Mouse (Mus musculus): ENCODE results near the gene Fxyd2.

Fxyd2 gene

DNA sequence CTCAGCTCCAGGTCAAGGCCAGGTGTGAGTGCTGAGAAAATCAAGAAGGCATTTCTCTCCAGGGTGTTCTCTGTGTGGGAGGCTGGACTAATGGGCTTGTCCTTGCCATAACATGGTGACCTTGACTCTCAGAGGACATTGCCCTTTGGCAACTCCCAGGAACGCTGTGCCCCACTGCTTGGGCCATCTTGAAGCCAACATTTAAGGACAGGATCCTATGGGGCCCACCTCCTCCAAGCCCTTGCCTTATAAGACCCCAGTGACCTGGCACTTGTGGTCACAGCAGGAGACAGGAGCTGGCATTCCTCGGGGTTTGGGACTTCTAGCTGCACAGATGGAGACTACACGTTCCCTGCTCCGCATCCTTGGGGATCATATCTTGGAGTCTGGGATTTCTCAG is at the start of gene Fxyd2:
TSS of gene Fxyd2 (plus strand) at position 236 of the 400 bp plus-strand sequence.
- no peak for DNase-seq (ENCODE audit: low spot score in 2 of 2)

DNA sequence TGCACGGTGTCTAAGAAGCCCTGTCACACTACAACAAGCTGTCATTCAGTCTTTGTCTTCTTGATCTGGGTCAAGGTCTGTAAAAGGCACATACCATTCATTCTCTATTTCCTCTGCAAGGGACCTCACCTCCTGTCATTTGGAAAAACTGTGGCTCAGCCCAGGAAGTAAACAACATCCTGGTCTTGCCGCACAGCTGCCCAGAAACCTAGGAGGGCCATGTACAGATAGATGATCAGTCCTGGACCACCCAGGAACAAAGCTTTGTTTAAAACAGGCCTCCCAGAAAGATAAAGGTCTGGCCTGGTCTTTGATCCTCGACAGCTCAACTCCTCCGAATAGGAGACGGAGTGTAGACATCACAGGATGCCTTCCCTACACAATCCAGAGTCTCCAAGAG is 49.6 kb upstream of the Fxyd2 start:
- DNase-seq (ENCODE audit: low spot score in 2 of 2) = no peak

DNA sequence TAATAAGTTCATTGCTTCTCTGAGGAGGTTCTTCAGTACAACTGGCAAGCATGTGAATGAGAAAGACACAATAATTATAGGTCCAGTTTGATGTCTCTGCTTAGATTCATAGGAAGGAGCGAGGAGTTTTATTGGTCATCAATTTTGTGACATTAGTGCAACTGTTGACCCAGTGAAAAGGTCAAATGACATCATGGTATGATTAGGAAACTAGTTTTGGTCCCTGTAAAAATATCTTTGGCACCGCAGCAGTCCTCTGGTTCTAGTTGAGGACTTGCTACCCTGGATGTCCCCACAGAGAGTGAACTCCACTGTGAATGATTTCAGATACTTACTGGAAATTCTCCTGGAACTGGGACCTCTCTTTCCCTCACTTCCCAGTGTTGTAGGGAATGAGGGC is 44.3 kb upstream of the Fxyd2 start:
- no peak for DNase-seq (ENCODE audit: low spot score in 2 of 2)

DNA sequence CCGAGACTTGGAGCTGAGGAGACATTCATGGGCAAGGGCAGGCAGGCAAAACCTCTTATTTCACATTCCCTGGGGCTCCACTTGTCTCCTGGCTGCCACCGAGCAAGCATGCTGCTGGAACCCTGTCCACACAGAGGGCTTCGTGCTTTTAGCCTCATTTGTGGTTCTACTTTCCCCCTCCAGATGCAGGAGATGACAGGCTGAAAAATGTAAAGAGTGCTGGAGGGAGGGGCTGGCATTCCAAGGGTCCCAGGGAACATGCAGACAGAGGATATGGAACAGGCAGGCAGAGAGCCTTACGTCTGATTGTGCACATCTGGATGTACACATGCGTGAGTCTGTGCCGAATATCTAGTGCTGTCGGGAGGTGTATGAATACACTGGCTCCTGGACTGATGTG is 41.1 kb upstream of the Fxyd2 start:
- no peak for DNase-seq (ENCODE audit: low spot score in 2 of 2)

DNA sequence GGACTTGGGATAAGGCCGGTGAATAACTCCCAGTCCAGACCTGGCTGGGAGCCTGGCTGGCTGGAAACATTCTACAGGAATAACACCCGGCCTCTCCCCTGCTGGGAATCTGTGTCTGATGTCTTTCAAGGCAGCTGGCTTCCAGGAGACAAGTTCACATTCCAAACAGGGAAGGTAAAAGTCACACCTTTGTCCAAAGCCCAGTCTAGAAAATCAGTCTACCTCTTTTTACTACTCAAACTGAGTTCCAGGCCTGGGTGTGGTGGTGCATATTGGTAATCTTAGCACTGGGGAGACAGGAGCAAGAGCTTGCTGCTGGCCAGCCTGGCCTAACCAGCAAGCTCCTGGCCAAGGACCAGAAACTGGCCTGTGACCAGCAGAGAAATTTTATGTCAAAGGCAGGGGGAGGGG is 37.4 kb upstream of the Fxyd2 start:
- DNase-seq (ENCODE audit: low spot score in 2 of 2) = peak; percentile 27 to 64

DNA sequence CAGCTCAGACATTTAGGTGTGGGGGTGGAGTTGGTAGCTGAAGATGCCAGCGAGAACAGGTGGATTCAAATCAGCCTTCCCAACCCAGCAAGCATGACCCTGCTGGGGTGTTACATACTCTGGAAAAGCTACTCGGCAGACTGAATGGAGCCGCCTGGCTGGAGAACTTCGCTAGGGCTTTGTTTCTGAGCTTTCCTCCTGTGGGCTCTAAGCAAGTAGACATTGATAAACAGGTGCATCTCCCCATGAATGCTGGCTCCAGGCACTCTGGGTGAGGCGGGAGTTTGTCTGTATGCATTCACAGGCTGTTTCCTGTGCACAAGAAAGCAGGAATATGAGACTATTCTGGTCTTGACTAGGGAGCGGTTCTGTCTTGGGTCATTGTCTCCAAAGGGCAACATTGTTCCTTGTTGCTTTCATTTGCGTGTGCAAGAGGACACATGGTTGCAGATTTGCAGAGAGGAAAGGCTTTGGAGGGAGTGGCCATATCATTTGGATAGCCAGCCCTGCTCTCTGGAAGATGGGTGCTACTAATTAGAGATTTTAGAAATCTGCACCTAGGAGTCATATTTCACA is 35.7 kb upstream of the Fxyd2 start:
- DNase-seq (ENCODE audit: low spot score in 2 of 2) = no peak

DNA sequence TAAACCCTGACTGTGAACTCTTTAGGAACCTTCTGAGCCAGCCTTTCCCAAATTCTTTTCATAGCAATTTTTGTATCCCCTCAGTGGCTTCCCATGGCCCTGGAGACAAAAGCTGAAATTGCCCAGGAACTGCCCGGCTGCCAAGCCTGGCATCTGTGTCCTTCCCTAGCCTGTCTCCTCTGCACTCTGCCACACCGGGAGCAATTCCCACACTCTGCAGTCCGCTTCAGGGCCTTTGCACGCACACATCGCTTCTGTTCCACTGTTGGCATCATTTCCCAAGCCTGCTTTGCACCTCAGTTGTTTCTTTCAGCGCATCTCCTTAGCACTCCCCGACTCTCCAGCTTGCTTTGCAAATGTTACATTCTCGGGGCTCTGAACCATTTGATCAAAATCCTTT is 31.8 kb upstream of the Fxyd2 start:
- DNase-seq (ENCODE audit: low spot score in 2 of 2) = no peak

DNA sequence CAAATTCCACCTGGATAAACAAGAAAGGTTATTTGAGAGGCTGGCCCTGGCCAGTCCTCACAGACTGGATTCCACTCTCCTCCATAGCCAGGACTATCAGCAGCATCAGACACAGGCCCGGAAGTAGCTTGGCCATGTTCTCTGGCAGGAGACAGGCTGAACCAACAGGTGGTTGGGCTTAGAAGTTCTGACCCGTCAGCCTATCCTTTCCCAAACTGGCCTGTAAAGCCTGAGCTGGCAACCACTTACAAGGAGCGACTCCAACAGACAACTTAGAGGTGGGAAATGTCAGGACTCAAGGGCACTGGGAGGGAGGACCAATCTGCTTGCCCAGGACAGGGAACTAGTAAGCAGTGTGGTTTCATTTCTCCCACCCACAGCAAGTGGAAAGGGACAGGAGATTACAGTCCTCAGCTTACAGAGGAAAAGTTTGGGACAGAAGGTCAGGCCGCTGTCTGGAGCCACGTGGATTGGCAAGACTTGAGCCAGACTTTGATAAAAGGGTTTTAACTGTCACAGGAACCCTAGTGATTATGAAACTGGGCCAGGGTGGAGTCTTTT is 31.0 kb upstream of the Fxyd2 start:
- DNase-seq (ENCODE audit: low spot score in 2 of 2) = peak; percentile 66 to 69

DNA sequence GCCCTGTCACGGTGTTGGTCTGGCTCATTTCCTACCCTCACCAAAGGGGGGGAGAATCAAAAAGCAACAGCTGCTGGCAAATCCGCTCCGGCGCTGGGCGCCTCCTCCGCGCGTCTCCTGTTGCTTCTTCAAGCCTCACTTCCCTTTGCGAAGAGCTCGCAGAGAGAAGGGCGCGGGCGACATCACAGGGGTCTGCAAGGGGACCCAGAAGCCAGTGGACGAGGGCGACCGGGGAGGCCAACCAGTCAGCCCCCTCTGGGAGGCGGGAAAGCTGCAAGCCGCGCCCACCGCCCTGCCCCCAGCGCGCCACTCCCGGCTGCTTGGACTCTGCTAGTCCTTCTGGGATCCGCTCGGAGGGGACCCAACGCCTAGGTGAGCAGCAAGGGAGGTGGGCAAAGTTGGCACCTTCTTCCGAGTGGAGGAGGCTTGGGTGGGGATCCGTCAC is 29.3 kb upstream of the Fxyd2 start, which contains the start of gene Fxyd6:
TSS of gene Fxyd6 (plus strand) at position 69 of the 445 bp plus-strand sequence.
- peak; percentile 59 to 61 for DNase-seq (ENCODE audit: low spot score in 2 of 2)

DNA sequence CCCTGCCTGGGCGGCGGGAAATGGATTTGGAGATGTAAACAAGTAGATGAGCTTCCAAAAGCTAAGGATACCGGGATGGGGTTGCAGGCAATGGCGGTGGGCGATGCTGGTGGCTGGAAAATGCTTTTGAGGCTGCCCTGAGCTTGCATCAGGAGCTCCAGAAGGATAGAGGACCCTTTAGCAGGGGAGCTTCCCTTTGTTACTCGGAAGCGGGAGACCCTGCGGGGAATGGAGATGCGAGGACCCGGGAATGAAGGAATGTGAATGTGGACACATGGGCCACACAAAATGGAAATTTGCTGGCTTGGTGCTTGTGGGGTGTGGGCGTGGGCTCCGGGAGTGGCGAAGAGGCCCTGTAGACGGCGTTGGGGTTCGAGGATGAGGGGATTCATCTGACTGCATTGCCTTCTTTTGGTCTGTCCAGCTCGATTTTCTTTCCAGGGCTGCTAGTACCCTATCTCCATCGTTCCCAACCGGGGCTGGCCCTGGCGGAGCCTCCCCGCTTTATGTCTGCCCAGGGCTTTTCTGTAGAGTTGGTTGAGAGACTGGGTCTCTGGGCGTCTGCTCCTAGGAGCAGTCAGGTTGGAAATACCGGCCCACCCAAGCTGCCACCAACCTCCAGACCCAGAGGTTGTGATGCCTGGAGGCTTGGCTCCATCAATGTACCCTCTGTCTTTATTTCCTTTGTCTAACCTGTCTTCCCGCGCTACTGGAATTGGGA is 28.7 kb upstream of the Fxyd2 start:
- DNase-seq (ENCODE audit: low spot score in 2 of 2) = no peak

DNA sequence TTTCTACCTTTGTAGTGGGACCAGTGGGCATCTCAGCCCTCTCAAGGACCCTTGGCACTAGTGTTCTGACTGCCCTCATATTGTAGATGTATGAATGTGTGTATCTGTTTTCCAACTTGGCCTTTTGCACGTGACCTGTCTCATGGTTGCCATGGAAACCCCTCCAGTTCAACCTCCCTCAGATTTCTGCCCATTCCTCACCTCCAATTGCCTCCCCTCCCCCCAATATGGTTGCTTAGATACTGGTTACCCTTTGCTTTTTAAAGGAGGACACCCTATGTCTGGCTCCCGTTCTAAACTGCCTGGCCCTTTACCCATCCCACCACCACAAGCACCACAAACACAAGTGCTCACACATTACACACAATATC is 28.1 kb upstream of the Fxyd2 start:
- DNase-seq (ENCODE audit: low spot score in 2 of 2) = no peak

DNA sequence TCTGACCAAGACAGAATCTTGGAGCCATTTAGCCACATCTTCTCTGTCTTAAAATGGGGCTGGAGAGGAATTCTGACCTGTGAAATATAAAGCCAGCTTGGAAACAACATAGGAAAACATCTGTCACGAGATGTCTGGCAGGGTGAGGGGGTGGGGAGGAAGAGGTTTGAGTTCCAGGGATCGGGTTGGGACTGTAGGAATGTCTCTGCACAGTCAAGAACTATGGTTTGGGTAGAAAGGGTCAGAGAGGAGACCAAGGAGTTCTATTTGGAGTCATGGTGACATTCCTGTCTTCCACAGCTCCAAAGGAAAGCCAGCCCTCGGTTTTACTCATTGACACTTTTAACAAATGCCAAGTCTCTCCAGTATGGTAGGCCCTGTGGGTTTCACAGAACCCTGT is 25.6 kb upstream of the Fxyd2 start:
- no peak for DNase-seq (ENCODE audit: low spot score in 2 of 2)

DNA sequence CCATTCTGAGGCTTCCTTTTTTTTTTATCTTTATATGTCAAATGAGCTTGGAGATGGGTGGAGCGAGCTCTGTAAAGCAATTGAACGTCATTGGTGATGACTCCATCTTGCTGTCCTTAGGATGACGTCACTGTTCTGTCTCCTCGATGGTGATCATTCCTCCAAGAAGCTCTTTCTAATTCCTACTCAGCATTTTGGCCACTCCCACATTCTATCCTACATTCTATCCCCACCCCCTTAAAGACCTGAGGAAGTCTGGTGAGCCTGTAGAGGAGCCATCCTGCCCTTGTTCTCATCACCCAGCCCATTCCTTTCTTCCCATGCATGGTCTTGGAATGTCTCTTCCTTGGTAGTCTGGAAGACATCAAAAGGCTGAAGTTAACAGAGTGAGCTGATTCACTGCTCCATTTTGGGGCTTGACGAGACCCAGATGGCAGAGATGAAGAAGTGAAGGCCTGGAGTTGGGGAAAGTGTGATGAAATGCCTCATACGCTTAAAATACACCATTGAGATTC is 24.4 kb upstream of the Fxyd2 start:
- no peak for DNase-seq (ENCODE audit: low spot score in 2 of 2)

DNA sequence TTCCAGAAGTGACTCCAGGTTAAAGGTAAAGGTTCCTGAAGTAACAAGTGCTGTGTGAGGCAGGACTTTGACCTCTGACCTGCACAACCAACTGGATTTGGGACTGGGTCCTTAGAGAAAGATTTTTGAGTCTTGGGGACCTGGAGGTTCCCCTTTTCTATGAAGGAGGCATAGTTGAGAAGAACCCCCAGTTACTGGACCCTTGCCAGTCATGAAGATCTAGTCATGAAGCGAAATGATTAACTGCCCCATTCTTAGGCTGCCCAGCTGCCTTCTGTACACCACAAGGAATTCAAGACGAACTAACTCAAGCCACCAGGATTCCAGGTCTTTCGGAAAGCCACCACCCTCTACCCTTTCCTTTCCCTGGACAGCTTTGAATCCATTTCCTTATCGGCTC is 23.0 kb upstream of the Fxyd2 start:
- no peak for DNase-seq (ENCODE audit: low spot score in 2 of 2)

DNA sequence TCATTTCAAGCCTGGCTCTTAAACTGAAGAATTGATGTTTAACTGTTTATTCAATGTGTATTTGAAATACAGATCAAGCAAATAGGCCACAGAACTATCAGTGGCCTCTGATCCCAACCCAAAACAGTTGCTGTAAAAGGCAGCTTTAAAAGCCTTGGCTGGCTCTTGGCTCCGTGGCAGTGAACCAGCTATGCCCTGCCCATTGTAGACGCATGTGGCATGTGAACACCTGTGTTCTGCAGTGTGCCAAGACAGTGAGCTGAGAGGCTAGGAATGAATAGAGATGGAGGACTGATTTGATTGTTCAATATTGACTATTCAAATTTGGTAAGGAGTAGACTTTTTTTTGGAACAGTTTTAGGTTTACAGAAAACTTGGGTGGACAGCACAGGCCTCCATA is 22.6 kb upstream of the Fxyd2 start:
- no peak for DNase-seq (ENCODE audit: low spot score in 2 of 2)

DNA sequence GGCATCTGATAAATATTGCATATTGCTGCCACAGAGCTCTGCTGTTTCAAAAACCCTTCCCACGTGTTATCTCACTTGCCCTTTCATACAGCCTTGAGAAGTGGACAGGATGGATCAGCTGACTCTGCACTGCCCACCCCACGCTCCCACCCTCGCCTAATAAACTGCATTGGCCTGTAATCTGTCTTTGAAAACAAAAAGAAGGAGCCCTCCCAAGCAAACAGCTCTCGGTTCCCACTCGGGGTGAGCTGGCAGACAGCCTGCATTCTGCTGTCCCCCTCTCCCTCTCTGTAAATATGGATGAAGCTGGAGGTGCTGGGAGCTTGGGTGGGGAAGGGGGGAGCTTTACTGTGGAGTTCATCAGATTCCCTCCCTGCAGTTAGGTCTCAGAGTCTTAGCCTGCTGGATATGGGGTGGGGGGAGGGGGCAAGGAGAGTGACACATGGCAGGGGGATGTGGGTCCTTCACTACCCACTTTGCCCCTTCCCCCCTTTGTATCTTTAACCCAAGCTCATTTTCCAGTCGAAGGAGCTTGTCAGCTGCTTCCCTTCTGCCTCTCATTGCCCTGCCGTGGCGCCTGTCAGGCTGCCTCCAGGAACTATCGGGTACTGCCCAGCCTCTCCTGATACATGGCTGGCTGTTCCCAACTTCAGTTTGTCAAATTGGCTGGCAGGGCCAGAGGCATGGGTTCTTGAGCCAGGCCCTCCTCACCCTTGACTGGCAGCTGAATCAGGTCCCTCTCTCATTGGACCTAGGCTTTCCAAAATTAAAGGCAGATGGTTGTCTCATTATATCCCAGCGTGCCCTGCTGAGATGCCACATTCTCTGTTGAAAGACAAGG is 18.8 kb upstream of the Fxyd2 start:
- DNase-seq (ENCODE audit: low spot score in 2 of 2) = no peak

DNA sequence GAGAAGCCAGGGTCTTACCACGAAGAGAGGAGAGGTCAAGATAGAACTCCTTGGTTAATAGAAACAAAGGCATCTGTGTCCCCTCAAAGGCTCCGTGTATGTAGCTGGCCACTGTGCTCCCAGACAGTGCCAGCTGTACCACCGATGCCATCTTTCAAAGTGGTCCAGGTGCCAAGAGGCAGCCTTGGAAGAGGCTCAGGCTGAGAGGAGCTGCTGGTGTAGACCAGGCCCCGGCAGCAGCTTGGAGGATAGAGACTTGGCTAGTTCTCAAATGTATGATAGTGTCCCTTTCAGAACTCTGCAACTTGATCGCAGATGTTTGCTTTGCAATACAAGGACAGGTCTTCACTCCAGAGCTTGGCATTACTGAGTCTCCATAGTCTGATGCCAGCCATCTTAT is 17.1 kb upstream of the Fxyd2 start:
- no peak for DNase-seq (ENCODE audit: low spot score in 2 of 2)

DNA sequence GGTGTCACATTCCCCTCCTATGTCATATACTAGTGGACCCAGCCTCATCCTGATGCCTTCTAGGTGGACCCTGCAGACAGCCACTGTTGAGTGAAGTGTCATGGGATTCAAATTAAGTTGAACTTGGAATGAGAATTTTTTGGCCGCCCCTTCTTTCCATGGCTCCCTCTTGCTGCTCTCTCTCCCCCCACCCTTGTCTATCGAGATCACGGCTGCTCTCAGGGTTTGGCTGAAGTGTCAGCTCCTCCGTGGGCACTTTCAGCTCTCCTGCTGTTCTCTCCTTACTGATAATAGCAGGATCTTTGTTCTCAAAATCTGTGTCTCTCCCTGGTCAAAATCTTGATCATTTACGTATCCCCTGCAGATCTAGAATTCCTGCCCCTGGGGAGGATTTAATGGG is 16.6 kb upstream of the Fxyd2 start:
- no peak for DNase-seq (ENCODE audit: low spot score in 2 of 2)

DNA sequence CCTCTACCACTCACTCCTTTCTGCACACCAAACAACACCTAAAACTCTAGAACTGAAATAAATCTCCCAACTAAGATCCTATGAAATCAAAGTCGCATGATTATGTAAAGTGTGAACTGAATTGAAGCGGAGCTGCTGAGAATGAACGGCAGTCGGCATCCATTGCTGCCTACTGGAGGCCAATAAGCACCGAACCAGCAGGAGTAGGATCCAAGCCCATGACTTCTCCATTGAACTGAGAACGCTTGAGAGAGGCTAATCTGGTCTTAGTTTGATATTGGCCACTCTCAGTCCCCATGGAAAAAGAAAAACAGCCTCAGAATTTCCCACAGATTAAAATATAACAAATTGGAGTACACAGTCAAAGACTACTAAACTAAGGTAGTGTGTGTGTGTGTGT is 15.6 kb upstream of the Fxyd2 start:
- DNase-seq (ENCODE audit: low spot score in 2 of 2) = no peak

DNA sequence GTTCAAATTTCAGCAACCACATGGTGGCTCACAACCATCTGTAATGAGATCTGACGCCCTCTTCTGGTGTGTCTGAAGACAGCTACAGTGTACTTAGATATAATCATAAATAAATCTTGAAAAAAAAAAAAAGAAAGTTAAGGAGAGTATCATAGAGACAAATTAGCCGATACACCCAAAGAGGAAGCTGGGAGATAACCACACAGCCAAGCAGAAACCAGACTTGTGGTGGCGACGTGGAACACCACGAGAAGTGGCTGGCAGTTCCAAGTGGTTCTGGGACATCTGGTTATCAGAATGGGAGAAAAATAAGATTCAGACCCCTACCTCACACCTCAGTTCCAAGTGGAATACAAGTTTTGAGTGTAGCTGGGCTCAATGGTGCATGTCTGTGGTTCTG is 12.8 kb upstream of the Fxyd2 start:
- no peak for DNase-seq (ENCODE audit: low spot score in 2 of 2)

DNA sequence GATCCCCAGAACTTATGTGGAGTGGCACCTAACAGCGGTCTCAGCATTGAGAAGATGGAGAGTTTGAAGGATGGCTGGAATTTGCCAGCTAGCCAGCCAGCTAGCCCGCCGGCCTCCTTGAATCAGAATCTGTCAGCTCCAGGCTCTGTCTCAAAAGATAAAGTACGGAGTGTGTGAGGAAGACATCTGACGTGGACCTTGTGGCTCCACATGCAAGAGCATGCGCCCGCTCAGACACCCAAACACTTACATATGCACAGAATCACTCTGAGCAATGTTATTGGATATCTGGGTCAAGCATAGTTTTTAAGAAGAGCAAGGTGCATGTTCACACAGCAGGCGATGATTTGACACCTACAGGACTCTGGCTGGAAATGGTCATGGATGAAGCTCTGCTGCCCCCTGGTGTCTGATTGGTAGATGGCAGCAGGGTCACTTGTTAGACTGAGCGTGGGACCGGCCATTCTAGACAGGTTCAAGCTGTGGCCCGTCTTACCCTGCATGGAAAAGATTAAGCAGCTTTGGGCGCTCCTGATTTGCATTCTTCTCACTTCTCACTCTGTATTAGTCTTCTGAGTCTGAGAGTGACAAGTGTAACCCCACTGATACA is 11.0 kb upstream of the Fxyd2 start:
- peak; percentile 71 to 87 for DNase-seq (ENCODE audit: low spot score in 2 of 2)

DNA sequence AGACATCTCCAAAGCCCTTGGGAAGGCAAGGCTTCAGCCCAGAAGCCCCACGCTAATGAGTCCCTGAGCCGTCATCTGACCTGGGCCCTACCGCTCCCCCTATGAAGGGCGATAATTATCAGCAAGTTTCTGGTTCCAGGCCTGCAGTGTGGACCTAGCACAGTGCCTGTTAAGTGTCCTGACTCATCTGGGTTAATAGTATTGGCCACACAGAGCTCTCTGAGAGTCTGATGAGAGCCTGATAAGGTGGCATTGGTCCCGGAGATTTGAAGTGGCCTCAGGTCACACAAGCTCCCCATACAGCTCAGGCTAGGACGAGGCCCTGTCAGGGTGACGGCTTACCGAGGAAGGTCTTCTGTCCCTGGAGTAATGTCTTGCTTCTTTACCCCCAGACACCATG is 9.9 kb upstream of the Fxyd2 start:
- DNase-seq (ENCODE audit: low spot score in 2 of 2) = no peak
